Mouse (Mus musculus) midbrain, embryonic 10.5 days (tissue): ENCODE measurements around the gene Alyref2. TPM values are rescaled to one million over a fixed set of nuclear protein-coding genes. Genes with fewer than 3 reads are reported as not detected.
A peak's percentile ranks its signal among the peaks of the same experiment; 100 is the strongest.

Source experiments
- DNase-seq: peaks from one replicate; pipeline ENCODE4 v3.0.0-alpha.2; 2017; ENCODE audit warnings: low spot score
- H3K27ac ChIP-seq: fragments of 300-500 bp; sonication (generic); replicated peaks from 2 replicates; pipeline ENCODE4 v1.5.1; 2016; ENCODE audit warnings: mild to moderate bottlenecking
- H3K27me3 ChIP-seq: fragments of 300-500 bp; sonication (generic); 2 replicates; pipeline ENCODE4 v1.6.1; 2016; ENCODE audit warnings: low read depth, mild to moderate bottlenecking; ENCODE audit not compliant: poor library complexity, severe bottlenecking
- H3K36me3 ChIP-seq: fragments of 300-500 bp; sonication (generic); 2 replicates; pipeline ENCODE4 v1.6.1; 2016; ENCODE audit warnings: mild to moderate bottlenecking, moderate library complexity
- H3K4me1 ChIP-seq: fragments of 300-500 bp; sonication (generic); 2 replicates; pipeline ENCODE4 v1.6.1; 2016
- H3K4me3 ChIP-seq: fragments of 300-500 bp; sonication (generic); 2 replicates; pipeline ENCODE4 v1.5.1; 2016; ENCODE audit warnings: mild to moderate bottlenecking, moderate library complexity
- H3K9me3 ChIP-seq: fragments of 300-500 bp; sonication (generic); replicated peaks from 2 replicates; pipeline ENCODE4 v1.6.1; 2016; ENCODE audit warnings: mild to moderate bottlenecking
- WGBS: fragments of 180-500 bp; shearing (Covaris S2); methylation state at CpG from one replicate; pipeline ENCODE4 v1.1.7; 2016; 5-methylcytosine and 5-hydroxymethylcytosine counted together
- polyA plus RNA-seq: library from polyadenylated mRNA; unstranded; fragments of >200 nt; fragmentation: Nextera tagmentation; extraction: Ambion mirVana; gene quantifications from 2 replicates; pipeline ENCODE4 v1.2.1, GENCODE M21; 2016

The Alyref2 gene
- 10.5 and 13.6 TPM in 2 replicates for polyA plus RNA-seq

- H3K27me3 ChIP-seq = no peaks in the 10 kb centered on the region
- peaks cover 6% of the 10 kb centered on the region; the same call in 1 of the 2 replicates for H3K36me3 ChIP-seq
- no peaks in the 10 kb centered on the region for H3K9me3 ChIP-seq
- H3K4me3 ChIP-seq = peak within 1 kb of the TSS; percentile 69
- DNase-seq = peak; percentile 94
- under 1% methylated on average over 19 of the region's 19 CpGs for whole genome bisulfite sequencing
- H3K4me1 ChIP-seq = peaks cover 13% of the 10 kb centered on the region
- H3K27ac ChIP-seq = peak within 1 kb of the TSS; percentile 94
Measured at GRCm38 (mm10) chr1:171503250-171503591, at the start of gene Alyref2. Gene Alyref2, plus strand, starts transcription at chr1:171503478.

- H3K27me3 ChIP-seq = no peaks in the 10 kb centered on the region
- no peak overlapping the region for H3K4me3 ChIP-seq
- DNase-seq = no peak
- 91% methylated on average over 6 of the region's 6 CpGs for WGBS
- no peak overlapping the region for H3K27ac ChIP-seq
- H3K4me1 ChIP-seq = peaks cover 7% of the 10 kb centered on the region; the same call in 1 of the 2 replicates
- no peaks in the 10 kb centered on the region for H3K36me3 ChIP-seq
- H3K9me3 ChIP-seq = no peaks in the 10 kb centered on the region
Measured at GRCm38 (mm10) chr1:171454926-171455325, 48.4 kb upstream of the Alyref2 start.

GRCm38 (mm10) chr1:171457568-171457967 is 45.7 kb upstream of the Alyref2 start:
- 93% methylated on average over 1 of the region's 1 CpGs for WGBS

GRCm38 (mm10) chr1:171459791-171460190 is 43.5 kb upstream of the Alyref2 start:
- H3K4me3 ChIP-seq = no peak overlapping the region
- no peak overlapping the region for H3K27ac ChIP-seq
- no peaks in the 10 kb centered on the region for H3K9me3 ChIP-seq
- no peaks in the 10 kb centered on the region for H3K36me3 ChIP-seq
- H3K4me1 ChIP-seq = peaks cover 12% of the 10 kb centered on the region; the same call in 1 of the 2 replicates
- DNase-seq = no peak
- WGBS = 66% methylated on average over 5 of the region's 5 CpGs
- no peaks in the 10 kb centered on the region for H3K27me3 ChIP-seq

More at GRCm38 (mm10) chr1:171457568-171457967, 45.7 kb upstream of the Alyref2 start:
- Histone ChIP-seq H3K4me1 (peaks cover 12% of the 10 kb centered on the region; the same call in 1 of the 2 replicates), H3K36me3 (no peaks in the 10 kb centered on the region), H3K9me3 (no peaks in the 10 kb centered on the region), H3K27me3 (no peaks in the 10 kb centered on the region), H3K27ac (no peak overlapping the region), H3K4me3 (no peak overlapping the region)
- DNase-seq = no peak

- H3K36me3 ChIP-seq = no peaks in the 10 kb centered on the region
- peaks cover 12% of the 10 kb centered on the region; the same call in 1 of the 2 replicates for H3K4me1 ChIP-seq
- 93% methylated on average over 22 of the region's 22 CpGs for WGBS
Measured at GRCm38 (mm10) chr1:171460551-171461503, 42.5 kb upstream of the Alyref2 start.

GRCm38 (mm10) chr1:171463133-171463532 is 40.1 kb upstream of the Alyref2 start:
- DNase-seq = no peak
- no peak overlapping the region for H3K4me3 ChIP-seq
- no peaks in the 10 kb centered on the region for H3K36me3 ChIP-seq
- no peaks in the 10 kb centered on the region for H3K27me3 ChIP-seq
- H3K9me3 ChIP-seq = no peaks in the 10 kb centered on the region
- H3K27ac ChIP-seq = no peak overlapping the region
- WGBS = 95% methylated on average over 3 of the region's 3 CpGs
- H3K4me1 ChIP-seq = peaks cover 12% of the 10 kb centered on the region; the same call in 1 of the 2 replicates

More at GRCm38 (mm10) chr1:171460551-171461503, 42.5 kb upstream of the Alyref2 start:
- no peak overlapping the region for H3K4me3 ChIP-seq
- H3K27ac ChIP-seq = no peak overlapping the region
- DNase-seq = no peak
- no peaks in the 10 kb centered on the region for H3K27me3 ChIP-seq
- no peaks in the 10 kb centered on the region for H3K9me3 ChIP-seq

GRCm38 (mm10) chr1:171465749-171466412 is 37.4 kb upstream of the Alyref2 start:
- H3K9me3 ChIP-seq = no peaks in the 10 kb centered on the region
- H3K36me3 ChIP-seq = no peaks in the 10 kb centered on the region
- no peak for DNase-seq
- no peaks in the 10 kb centered on the region for H3K27me3 ChIP-seq
- no peak overlapping the region for H3K4me3 ChIP-seq
- H3K4me1 ChIP-seq = no peaks in the 10 kb centered on the region
- H3K27ac ChIP-seq = no peak overlapping the region
- 90% methylated on average over 5 of the region's 5 CpGs for WGBS

GRCm38 (mm10) chr1:171466565-171466964 is 36.7 kb upstream of the Alyref2 start:
- no peaks in the 10 kb centered on the region for H3K9me3 ChIP-seq
- no peak for DNase-seq

GRCm38 (mm10) chr1:171469678-171470077 is 33.6 kb upstream of the Alyref2 start:
- H3K27ac ChIP-seq = no peak overlapping the region
- no peak for DNase-seq
- H3K4me1 ChIP-seq = no peaks in the 10 kb centered on the region
- H3K27me3 ChIP-seq = no peaks in the 10 kb centered on the region
- no peaks in the 10 kb centered on the region for H3K9me3 ChIP-seq
- H3K36me3 ChIP-seq = no peaks in the 10 kb centered on the region
- no peak overlapping the region for H3K4me3 ChIP-seq
- WGBS = 90% methylated on average over 3 of the region's 3 CpGs

More at GRCm38 (mm10) chr1:171466565-171466964, 36.7 kb upstream of the Alyref2 start:
- no peak overlapping the region for H3K4me3 ChIP-seq
- H3K27me3 ChIP-seq = no peaks in the 10 kb centered on the region
- H3K36me3 ChIP-seq = no peaks in the 10 kb centered on the region
- no peak overlapping the region for H3K27ac ChIP-seq
- H3K4me1 ChIP-seq = no peaks in the 10 kb centered on the region
- 85% methylated on average over 4 of the region's 4 CpGs for WGBS

GRCm38 (mm10) chr1:171470371-171470871 is 32.9 kb upstream of the Alyref2 start:
- DNase-seq = peak; percentile 55
- Histone ChIP-seq H3K4me1 (no peaks in the 10 kb centered on the region), H3K27ac (no peak overlapping the region), H3K36me3 (no peaks in the 10 kb centered on the region), H3K27me3 (no peaks in the 10 kb centered on the region), H3K9me3 (no peaks in the 10 kb centered on the region), H3K4me3 (no peak overlapping the region)
- WGBS = 38% methylated on average over 7 of the region's 7 CpGs

- H3K9me3 ChIP-seq = no peaks in the 10 kb centered on the region
- H3K36me3 ChIP-seq = no peaks in the 10 kb centered on the region
- no peaks in the 10 kb centered on the region for H3K4me1 ChIP-seq
- no peak for DNase-seq
- H3K4me3 ChIP-seq = no peak overlapping the region
- no peak overlapping the region for H3K27ac ChIP-seq
- H3K27me3 ChIP-seq = no peaks in the 10 kb centered on the region
- 89% methylated on average over 5 of the region's 5 CpGs for WGBS
Measured at GRCm38 (mm10) chr1:171470896-171471295, 32.4 kb upstream of the Alyref2 start.

GRCm38 (mm10) chr1:171471452-171471851 is 31.8 kb upstream of the Alyref2 start:
- no peaks in the 10 kb centered on the region for H3K27me3 ChIP-seq
- WGBS = 55% methylated on average over 1 of the region's 1 CpGs
- H3K4me1 ChIP-seq = no peaks in the 10 kb centered on the region

More at GRCm38 (mm10) chr1:171471452-171471851, 31.8 kb upstream of the Alyref2 start:
- H3K4me3 ChIP-seq = no peak overlapping the region
- H3K36me3 ChIP-seq = no peaks in the 10 kb centered on the region
- H3K27ac ChIP-seq = no peak overlapping the region
- DNase-seq = no peak
- no peaks in the 10 kb centered on the region for H3K9me3 ChIP-seq
